Mouse (Mus musculus) forebrain, embryonic 15.5 days (tissue): ENCODE results near the gene Ampd3. TPM values are rescaled to one million over a fixed set of nuclear protein-coding genes. Genes with fewer than 3 reads are reported as not detected.

ENCODE experiments used
- ATAC-seq: fragments of 200-750 bp; cut with Nextera tagmentation; replicated peaks from 2 replicates; pipeline ENCODE4 v1.8.0; 2017; ENCODE audit warnings: mild to moderate bottlenecking, moderate TSS enrichment, moderate library complexity
- H3K27ac ChIP-seq: fragments of 300-500 bp; sonication (generic); replicated peaks from 2 replicates; pipeline ENCODE4 v1.5.1; 2015; ENCODE audit warnings: mild to moderate bottlenecking, inconsistent platforms
- H3K27me3 ChIP-seq: fragments of 300-500 bp; sonication (generic); 2 replicates; pipeline ENCODE4 v1.6.1; 2015; ENCODE audit warnings: inconsistent platforms
- H3K36me3 ChIP-seq: fragments of 300-500 bp; sonication (generic); 2 replicates; pipeline ENCODE4 v1.6.1; 2015; ENCODE audit warnings: mild to moderate bottlenecking, inconsistent platforms
- H3K4me1 ChIP-seq: fragments of 300-500 bp; sonication (generic); 2 replicates; pipeline ENCODE4 v1.6.1; 2015; ENCODE audit warnings: inconsistent platforms
- H3K4me2 ChIP-seq: fragments of 300-500 bp; sonication (generic); replicated peaks from 2 replicates; pipeline ENCODE4 v1.6.1; 2015; ENCODE audit warnings: mild to moderate bottlenecking, inconsistent platforms
- H3K4me3 ChIP-seq: fragments of 300-500 bp; sonication (generic); 2 replicates; pipeline ENCODE4 v1.5.1; 2015; ENCODE audit warnings: mild to moderate bottlenecking, inconsistent platforms
- H3K9ac ChIP-seq: fragments of 300-500 bp; sonication (generic); replicated peaks from 2 replicates; pipeline ENCODE4 v1.6.1; 2015; ENCODE audit warnings: mild to moderate bottlenecking, inconsistent platforms
- H3K9me3 ChIP-seq: fragments of 300-500 bp; sonication (generic); 2 replicates; pipeline ENCODE4 v1.6.1; 2016; ENCODE audit warnings: inconsistent platforms
- WGBS: fragments of 180-500 bp; shearing (Covaris S2); methylation state at CpG from one replicate; pipeline ENCODE4 v1.1.7; 2015; ENCODE audit warnings: mixed read lengths; 5-methylcytosine and 5-hydroxymethylcytosine counted together
- polyA plus RNA-seq: library from polyadenylated mRNA; unstranded; fragments of >200 nt; fragmentation: Nextera tagmentation; extraction: Ambion mirVana; gene quantifications from 2 replicates; pipeline ENCODE4 v1.2.1, GENCODE M21; 2015

Ampd3 gene
- polyA plus RNA-seq, 1 experiment from 2014 or later: 4.4 TPM

DNA sequence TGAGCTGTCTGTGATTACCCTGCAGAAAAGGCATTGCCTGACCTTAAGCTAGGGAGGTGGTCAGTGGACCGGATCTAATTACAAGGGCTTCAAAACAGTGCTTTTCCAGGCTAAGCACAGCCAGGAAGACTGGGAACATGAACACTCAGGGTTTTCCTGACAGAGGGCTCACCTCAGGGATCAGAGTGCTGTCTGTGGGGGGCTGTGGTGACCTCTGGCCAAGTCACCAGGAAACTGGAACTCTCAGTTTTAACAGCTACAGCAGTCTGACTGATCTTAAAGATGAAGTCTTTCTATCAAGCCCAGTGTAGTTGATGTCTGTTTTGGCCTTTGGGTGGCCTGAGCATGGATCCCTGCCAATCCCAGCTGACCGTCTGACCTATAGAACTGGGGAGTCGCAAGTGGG lies 17.7 kb downstream of the Ampd3 start:
- Histone ChIP-seq H3K9ac (no peak overlapping the region), H3K27ac (no peak overlapping the region), H3K4me3 (no peak overlapping the region), H3K36me3 (no peaks in the 10 kb centered on the region), H3K27me3 (no peaks in the 10 kb centered on the region), H3K4me1 (peaks cover 12% of the 10 kb centered on the region), H3K9me3 (no peaks in the 10 kb centered on the region), H3K4me2 (no peak overlapping the region)
- 78% methylated on average over 3 of the region's 3 CpGs for WGBS
- no peak for ATAC-seq

DNA sequence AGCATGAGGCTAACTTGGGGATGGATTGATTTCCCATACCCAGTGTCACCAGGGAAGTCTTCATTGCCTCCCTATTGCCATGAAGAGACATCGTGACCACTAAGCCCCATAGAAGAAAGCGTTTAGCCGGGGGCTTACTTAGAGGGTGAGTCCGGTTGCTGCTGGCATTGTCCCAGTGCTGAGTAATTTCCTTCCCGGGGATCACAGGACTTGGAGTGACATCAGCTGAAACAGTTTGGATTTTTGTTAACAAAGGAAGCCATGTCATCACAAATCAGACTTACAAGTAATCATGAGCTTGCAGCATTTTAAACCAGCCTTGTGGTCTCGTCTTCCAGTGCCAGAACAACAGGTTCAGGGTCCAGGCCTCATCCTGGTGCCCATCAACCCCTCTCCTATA lies 19.3 kb downstream of the Ampd3 start:
- no peak overlapping the region for H3K4me3 ChIP-seq
- H3K36me3 ChIP-seq: no peaks in the 10 kb centered on the region
- no peak overlapping the region for H3K27ac ChIP-seq
- no peak overlapping the region for H3K9ac ChIP-seq
- H3K27me3 ChIP-seq: no peaks in the 10 kb centered on the region
- WGBS: 62% methylated on average over 6 of the region's 6 CpGs
- 0 out of 2 replicates have a peak, but pooled peaks cover 3% of the 10 kb centered on the region for H3K4me1 ChIP-seq
- no peak for ATAC-seq
- no peaks in the 10 kb centered on the region for H3K9me3 ChIP-seq
- no peak overlapping the region for H3K4me2 ChIP-seq

DNA sequence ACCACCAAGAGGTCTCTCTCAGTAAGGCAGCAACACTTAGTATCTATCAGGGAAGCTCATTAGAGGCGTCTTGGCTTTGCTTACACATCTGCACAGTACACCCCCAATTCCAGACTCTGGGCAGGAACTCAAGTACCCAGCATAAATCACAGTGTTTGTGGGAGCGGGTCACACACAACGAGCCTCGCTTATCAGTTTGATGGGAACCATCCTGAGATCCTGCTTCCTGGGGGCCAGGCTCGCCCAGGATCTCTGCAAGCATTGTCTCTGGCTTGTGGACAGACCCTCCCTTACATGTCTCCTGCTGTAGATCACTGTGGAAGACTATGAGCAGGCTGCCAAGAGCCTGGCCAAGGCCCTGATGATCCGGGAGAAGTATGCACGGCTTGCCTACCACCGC lies 22.9 kb downstream of the Ampd3 start:
- Histone ChIP-seq H3K9me3 (no peaks in the 10 kb centered on the region), H3K36me3 (no peaks in the 10 kb centered on the region), H3K4me1 (no peaks in the 10 kb centered on the region), H3K4me2 (no peak overlapping the region), H3K4me3 (no peak overlapping the region), H3K27ac (no peak overlapping the region), H3K27me3 (no peaks in the 10 kb centered on the region), H3K9ac (no peak overlapping the region)
- WGBS: 91% methylated on average over 8 of the region's 8 CpGs
- ATAC-seq: no peak

DNA sequence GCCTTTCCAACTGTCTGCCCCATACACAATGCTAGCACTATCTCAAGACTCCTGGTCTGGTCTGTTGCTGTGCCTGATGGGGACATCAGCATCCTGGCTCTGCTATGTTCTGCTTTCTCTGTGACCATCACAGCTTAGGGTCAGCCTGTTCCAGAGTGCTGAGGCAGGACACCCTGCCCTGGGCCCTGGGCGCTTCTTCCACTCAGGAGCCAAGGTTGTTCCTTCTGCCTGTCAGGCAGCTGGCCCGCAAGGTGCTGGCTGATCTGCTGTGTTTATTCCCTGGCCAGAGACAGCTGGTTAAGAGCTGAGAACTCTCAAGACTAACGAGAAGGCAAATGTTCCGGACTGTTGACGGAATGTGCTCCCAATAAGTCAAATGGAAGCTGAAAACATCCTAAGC lies 24.2 kb downstream of the Ampd3 start:
- Histone ChIP-seq H3K9ac (no peak overlapping the region), H3K27me3 (no peaks in the 10 kb centered on the region), H3K9me3 (no peaks in the 10 kb centered on the region), H3K4me3 (no peak overlapping the region), H3K27ac (no peak overlapping the region), H3K4me2 (no peak overlapping the region), H3K36me3 (no peaks in the 10 kb centered on the region), H3K4me1 (no peaks in the 10 kb centered on the region)
- WGBS: 81% methylated on average over 5 of the region's 5 CpGs
- ATAC-seq: no peak

DNA sequence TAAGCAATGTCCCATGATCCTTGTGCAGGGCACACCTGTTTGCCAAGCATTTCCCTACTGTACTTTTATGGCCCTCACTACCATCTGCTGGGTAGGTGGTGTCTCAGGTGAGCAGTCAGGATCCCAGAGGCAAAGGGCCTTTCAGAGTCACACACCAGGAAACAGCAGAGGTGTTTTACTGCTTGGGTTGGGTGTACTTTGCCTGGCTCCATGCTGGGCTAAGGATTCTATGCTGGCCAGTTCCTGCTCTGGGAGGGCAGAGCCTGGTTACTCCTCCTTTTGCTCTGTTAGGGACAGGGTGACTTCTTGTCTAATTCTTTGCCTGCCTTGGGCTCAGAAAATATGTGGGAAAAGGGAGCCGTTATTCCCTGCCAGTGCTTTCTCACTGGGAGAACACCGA lies 24.8 kb downstream of the Ampd3 start:
- no peak overlapping the region for H3K4me2 ChIP-seq
- no peak overlapping the region for H3K27ac ChIP-seq
- H3K4me3 ChIP-seq: no peak overlapping the region
- H3K9ac ChIP-seq: no peak overlapping the region
- H3K27me3 ChIP-seq: no peaks in the 10 kb centered on the region
- no peaks in the 10 kb centered on the region for H3K36me3 ChIP-seq
- 78% methylated on average over 2 of the region's 2 CpGs for WGBS
- no peaks in the 10 kb centered on the region for H3K9me3 ChIP-seq
- no peak for ATAC-seq
- no peaks in the 10 kb centered on the region for H3K4me1 ChIP-seq

DNA sequence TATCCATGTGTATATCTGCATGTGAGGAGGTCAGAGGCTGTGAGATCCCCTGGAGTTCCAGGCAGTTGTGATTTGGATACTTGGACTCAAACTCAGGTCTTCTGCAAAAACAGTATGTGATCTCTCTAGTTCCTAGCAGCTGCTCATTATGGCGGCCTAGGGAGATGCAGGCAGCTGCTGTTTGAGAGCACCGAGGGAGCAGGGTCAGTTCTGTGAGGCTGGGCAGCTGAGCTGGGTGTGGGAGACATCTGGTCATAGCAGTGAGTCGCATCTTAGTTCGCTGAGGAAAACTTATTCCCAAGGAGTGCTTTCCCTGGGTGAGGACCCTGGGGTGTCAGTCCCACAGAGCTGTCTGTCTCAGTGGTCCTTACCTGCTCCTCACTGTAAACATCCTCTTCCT lies 26.7 kb downstream of the Ampd3 start:
- H3K4me3 ChIP-seq: no peak overlapping the region
- H3K9ac ChIP-seq: no peak overlapping the region
- H3K27ac ChIP-seq: no peak overlapping the region
- 74% methylated on average over 4 of the region's 4 CpGs for WGBS
- no peaks in the 10 kb centered on the region for H3K4me1 ChIP-seq
- no peaks in the 10 kb centered on the region for H3K27me3 ChIP-seq
- no peaks in the 10 kb centered on the region for H3K9me3 ChIP-seq
- no peaks in the 10 kb centered on the region for H3K36me3 ChIP-seq
- no peak for ATAC-seq
- no peak overlapping the region for H3K4me2 ChIP-seq

DNA sequence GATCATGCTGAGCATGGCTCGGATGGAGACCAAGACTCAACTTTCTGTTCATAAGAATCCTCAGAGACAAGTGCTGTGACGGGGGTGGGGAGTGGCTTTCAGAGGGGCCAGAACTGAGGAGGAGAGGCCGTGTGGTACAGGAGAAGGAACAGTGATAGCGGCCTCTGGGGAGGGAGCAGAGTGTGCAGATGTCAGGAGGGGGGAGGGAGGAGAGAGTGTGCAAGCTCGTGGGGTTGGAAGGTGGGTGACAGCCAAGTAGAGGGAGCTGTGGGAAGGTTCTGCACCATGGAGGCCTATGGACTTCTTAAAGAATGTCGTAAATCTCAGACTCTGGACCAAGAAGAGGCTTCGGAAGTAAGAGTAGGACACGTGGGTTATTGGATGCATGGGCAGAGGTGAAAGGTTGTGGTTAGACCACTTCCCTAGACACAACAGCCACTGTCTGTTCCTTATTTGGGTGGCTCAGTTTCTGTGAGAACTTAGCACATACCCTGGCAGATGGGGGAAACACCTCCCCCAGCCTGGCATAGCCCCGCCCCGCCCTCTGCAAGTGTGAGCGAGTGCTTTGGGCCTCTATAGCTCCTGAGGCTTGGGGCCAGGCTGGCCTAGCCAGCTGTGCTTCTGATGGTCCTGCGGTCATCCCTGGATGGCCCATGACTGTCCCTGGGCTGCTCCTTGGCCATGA lies 28.5 kb downstream of the Ampd3 start:
- Histone ChIP-seq H3K27me3 (no peaks in the 10 kb centered on the region), H3K4me2 (no peak overlapping the region), H3K4me1 (no peaks in the 10 kb centered on the region), H3K9me3 (no peaks in the 10 kb centered on the region), H3K36me3 (no peaks in the 10 kb centered on the region), H3K4me3 (no peak overlapping the region), H3K9ac (no peak overlapping the region), H3K27ac (no peak overlapping the region)
- 77% methylated on average over 12 of the region's 12 CpGs for WGBS
- ATAC-seq: no peak

DNA sequence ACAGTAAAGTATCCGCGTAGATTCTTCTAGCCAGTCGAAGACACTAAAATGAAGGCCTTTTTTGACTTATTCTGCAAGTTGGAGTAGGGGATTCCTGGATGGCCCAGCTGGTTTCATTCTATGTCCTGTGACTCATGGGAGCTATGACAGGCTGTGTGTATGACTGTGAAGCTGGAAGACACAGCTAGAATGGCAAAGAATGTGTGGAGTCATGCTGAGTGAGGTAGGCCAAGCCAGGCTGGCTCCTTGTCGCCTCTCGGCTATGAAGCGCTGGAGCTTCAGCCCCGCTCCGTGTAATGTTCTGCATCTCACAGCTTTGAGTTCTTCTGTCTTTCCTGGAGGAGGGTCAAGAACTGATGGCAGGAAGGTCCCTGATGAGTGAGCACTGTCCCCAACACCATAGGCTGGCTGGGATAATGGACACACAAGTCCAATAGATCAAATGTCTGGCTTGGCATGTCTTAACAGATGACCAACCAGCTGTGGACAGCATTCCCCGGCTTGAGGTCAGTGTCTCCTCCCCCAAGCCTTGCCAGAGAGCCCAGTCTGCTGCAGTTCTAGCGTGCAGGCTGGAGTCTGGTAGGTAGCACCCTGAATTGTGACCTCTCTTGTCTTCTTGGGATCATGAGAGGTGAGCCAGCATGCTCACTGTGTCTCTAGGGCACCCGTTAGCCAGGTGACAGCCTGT lies 29.9 kb downstream of the Ampd3 start:
- no peaks in the 10 kb centered on the region for H3K36me3 ChIP-seq
- H3K4me1 ChIP-seq: no peaks in the 10 kb centered on the region
- H3K9ac ChIP-seq: no peak overlapping the region
- WGBS: 90% methylated on average over 11 of the region's 11 CpGs
- no peak overlapping the region for H3K27ac ChIP-seq
- ATAC-seq: no peak
- H3K4me3 ChIP-seq: no peak overlapping the region
- no peak overlapping the region for H3K4me2 ChIP-seq
- no peaks in the 10 kb centered on the region for H3K9me3 ChIP-seq
- H3K27me3 ChIP-seq: no peaks in the 10 kb centered on the region

DNA sequence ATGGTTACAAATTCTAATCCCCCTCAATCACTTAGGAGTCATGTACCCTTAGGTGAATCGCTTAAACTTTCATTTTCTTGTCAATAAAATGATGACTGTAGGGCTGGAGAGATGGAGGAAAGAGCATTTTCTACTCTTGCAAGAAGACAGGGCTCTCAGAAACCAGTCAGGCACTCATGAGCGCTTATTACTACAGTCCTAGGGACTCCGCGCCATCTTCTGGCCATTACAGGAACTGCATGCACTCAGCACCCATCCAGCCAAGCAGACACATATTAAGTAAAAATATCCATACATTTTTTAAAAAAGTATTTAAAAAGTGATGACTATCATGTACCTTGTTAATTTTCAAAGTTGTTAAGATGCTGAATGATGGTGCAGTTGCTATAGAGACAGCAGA lies 33.0 kb downstream of the Ampd3 start:
- Histone ChIP-seq H3K27ac (no peak overlapping the region), H3K9ac (no peak overlapping the region), H3K4me2 (no peak overlapping the region), H3K36me3 (no peaks in the 10 kb centered on the region), H3K4me1 (peaks cover 4% of the 10 kb centered on the region; the same call in 1 of the 2 replicates), H3K27me3 (no peaks in the 10 kb centered on the region), H3K4me3 (no peak overlapping the region), H3K9me3 (no peaks in the 10 kb centered on the region)
- ATAC-seq: peak; percentile 72
- WGBS: under 1% methylated on average over 4 of the region's 4 CpGs

DNA sequence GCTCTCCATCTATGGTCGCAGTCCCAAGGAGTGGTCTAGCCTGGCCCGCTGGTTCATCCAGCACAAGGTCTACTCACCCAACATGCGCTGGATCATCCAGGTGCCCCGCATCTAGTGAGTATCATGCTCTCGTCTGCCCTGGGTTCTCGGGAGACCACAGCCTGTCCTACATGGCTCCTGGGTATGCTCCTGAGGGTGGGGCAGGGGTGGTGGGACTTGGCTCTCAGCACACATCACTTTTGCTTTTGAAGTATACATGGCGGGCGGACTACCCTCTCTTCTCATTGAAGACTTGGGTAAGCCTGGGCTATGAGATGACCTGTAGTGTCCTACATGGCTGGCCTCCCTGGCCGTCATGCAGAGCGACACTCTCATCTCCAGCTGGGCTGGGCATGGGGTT lies 35.1 kb downstream of the Ampd3 start:
- no peak for ATAC-seq
- H3K4me2 ChIP-seq: no peak overlapping the region
- no peak overlapping the region for H3K4me3 ChIP-seq
- no peaks in the 10 kb centered on the region for H3K36me3 ChIP-seq
- no peaks in the 10 kb centered on the region for H3K9me3 ChIP-seq
- 92% methylated on average over 10 of the region's 10 CpGs for WGBS
- H3K27me3 ChIP-seq: no peaks in the 10 kb centered on the region
- H3K4me1 ChIP-seq: peaks cover 4% of the 10 kb centered on the region; the same call in 1 of the 2 replicates
- H3K27ac ChIP-seq: no peak overlapping the region
- H3K9ac ChIP-seq: no peak overlapping the region

DNA sequence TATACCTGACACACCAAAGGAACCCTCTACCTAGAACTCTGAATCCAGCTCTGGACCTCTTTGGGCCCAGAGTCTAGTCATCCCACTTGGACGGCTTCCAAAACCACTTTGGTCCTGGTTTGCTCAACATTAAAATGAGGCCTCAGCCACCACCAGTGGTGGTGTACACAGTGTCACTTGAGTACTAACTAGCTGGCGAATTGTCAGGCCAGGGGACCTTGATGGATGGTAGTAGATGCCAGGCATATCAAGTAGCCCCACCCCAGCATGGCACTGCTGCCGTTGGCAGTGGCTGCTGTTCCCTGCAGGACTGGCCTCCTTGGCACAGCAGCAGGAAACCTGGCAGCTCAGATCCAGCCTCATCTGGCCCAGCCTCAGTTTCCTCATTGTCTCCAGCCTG lies 36.3 kb downstream of the Ampd3 start:
- no peaks in the 10 kb centered on the region for H3K36me3 ChIP-seq
- no peak overlapping the region for H3K27ac ChIP-seq
- peaks cover 4% of the 10 kb centered on the region; the same call in 1 of the 2 replicates for H3K4me1 ChIP-seq
- ATAC-seq: 0 out of 2 replicates have a peak, but pooled peaks have one; percentile 11
- 73% methylated on average over 3 of the region's 3 CpGs for WGBS
- no peak overlapping the region for H3K4me2 ChIP-seq
- no peak overlapping the region for H3K9ac ChIP-seq
- H3K27me3 ChIP-seq: no peaks in the 10 kb centered on the region
- H3K4me3 ChIP-seq: no peak overlapping the region
- no peaks in the 10 kb centered on the region for H3K9me3 ChIP-seq

DNA sequence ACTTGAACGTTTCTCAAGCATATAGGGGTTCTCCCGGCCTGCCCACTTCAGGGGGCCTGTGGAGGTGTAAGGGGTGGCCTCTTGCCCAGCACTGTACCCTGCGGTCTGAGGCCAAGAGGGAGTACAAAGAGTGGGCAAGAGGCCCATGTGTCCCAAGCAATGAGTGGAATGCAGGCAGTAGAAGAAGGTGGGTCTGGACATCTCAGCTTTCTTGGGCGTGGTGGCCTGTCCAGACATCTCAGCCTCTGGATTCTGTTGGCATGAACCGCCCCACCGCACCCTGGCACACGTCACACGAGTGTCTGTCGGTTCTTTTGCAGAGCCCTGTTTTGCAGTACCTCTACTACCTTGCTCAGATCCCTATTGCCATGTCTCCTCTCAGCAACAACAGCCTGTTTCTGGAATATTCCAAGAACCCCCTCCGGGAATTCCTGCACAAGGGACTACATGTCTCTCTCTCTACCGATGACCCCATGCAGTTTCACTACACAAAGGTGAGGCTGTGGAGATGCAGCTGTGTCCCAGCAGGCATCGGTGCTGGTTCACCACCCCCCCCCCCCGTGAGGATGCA lies 39.5 kb downstream of the Ampd3 start:
- Histone ChIP-seq H3K27ac (no peak overlapping the region), H3K4me1 (peaks cover 4% of the 10 kb centered on the region; the same call in 1 of the 2 replicates), H3K36me3 (no peaks in the 10 kb centered on the region), H3K27me3 (no peaks in the 10 kb centered on the region), H3K4me2 (no peak overlapping the region), H3K9ac (no peak overlapping the region), H3K9me3 (no peaks in the 10 kb centered on the region), H3K4me3 (no peak overlapping the region)
- ATAC-seq: no peak
- WGBS: 91% methylated on average over 13 of the region's 13 CpGs
